Mouse (Mus musculus) mouse trophoblast stem cell (cell line): ENCODE measurements around the gene Trappc2l.
"Not testable (repeated sequence)": the region's sequence is repeated elsewhere in the genome, so short reads cannot be mapped to it uniquely, and the experiment has no call there.

Experiments used
- in situ Hi-C, 2 experiments: fragments of 300-500 bp; cut with MseI, MboI; formaldehyde crosslinking; loops; 2 replicates in 1 of 2; 3 replicates in 1 of 2; pipeline ENCODE4 v1.15.1; 2025

The Trappc2l gene

DNA sequence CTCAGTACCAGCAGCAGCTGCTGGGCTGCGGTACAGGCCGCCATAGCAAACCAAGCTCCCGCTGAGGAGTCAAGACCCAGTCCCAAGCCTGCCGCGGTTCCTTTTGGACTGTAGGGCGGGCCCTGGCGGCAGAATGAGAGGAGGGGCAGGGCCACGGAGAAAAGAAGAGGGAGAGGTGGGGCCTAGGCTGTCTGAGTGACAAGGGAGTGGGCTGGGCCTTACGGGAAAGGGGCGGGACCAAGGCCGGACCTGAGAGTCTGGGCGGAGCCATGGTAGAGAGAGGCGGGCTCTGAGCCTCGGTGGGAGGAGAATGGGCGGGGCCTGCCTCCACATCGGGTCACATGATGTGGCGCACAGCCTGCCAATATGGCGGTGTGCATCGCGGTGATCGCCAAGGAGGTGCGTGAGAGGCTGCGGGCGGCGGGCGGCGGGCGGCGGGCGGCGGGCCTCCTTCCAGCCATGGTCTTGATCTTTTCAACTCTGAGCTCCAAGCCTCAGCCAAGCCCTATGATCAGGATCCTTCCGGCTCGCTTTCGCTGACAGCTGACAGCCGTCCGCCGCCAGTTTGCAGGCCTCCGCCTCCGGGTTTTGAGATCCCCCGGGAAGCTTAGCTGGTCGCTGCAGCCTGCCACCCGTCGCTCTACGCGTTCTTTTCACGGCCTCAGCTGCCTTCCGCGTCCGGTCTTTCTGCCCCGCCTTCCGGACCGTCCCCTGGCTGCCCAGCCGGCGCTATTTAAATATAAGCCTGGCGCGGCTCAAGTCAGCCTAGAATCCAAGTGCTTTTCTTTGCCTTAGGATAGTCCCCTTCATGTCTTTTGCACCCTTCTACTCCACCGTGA is at the start of gene Trappc2l, which contains the start of gene Galns:
Gene Trappc2l, plus strand, starts transcription at position 346 of the 839 bp plus-strand sequence.
Gene Galns, minus strand, starts transcription at position 169 of the 839 bp plus-strand sequence.
- in situ Hi-C loops: no loop called here

DNA sequence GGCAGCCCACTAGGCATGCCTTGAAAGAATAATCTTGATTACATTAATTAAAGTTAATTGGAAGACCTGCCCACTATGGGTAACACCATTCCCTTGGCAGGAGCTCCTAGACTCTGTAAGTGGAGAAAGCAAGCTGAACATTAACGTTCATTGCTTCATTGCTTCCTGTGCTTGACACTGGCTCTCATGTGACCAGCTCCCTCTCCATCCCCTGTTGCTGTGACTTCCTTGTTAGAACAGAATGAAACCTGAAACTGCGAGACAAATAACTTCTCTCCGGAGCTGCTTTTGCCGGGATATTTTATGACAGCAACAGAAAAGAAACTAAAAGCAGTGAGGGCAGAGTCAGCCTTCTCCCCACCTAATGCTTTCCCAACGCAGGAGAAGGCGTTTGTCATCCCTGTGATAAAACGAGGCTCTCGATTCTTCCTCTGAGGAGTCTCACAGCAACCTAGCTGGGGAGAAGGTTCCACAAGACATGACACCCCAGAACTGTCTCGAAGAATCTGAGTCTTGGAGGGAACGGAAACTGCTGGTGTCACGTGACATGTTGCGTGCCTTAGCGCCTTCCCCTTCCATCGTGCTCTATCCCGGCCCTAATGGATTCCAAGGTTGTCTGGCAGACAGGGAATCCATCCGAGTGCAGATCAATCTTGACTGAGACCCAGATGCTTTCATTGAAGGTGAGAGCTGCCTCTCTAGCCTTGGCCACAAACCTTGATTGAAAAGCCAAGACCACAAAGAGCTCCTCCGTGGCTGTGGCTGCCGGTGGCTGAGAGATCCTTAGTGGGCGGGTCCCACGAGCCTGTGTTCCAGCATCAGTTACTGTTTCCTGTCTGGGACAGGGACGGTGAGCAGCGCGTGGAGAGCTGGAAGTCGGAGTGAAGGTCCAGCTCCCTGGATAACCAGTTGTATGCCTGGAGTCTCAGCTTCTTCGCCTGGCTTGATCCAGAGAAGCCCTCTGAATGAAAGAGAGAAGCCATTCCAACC is 46.8 kb upstream of the Trappc2l start:
- in situ Hi-C loops: no loop called here

DNA sequence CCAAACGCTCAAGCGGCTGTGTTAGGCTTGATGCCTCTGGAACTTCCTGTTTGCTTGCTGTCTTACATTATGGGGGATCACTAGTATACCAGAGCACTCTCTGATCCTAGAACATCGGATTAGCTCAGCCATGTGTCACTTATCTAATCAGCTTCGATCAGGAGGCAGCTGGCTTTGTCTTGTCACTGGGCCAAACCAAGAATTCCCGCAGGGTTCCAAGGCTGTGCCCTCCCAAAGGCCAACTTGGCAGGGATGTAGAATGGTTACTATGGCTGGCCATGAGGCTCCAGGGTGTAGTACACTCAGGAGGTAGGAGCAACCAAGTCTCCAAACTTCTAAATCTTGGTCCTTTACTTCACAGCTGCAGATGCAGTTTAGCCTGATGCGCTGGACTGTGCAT is 44.7 kb upstream of the Trappc2l start:
- in situ Hi-C loops: no loop called here

DNA sequence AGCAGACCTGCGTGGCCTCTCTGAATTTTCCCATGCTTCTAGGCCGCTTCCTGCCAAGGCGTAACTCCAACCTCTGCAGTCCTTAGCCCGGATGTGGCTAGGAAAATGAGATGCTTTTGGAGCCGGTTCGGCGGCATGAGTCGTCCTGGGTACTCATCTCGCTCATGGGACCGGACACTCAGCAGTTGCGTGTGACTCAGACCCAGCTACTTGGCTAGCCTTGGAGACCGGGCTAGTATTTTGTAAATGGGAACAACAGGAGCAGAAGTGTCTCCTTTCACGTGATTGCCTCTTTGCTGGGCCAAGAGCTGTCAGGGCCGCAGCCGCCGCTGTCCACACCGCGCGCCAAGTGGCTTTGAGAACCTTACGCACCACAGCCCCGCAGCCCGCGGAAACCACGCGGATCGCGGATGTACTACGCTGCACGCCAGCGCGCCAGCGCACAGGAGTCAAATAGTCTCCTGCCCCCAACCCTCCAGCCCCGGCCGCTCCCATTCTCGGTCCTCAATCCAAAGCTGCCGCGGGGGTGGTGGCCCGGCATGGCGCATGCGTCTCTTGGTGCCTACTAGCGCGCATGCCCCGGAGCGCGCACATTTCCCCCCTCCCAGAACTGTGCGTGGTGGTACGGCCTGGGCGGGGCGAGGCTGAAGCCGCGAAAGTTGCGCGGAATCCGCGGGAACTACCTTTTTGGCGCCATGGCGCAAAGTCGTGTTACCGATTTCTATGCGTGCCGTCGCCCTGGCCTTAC is 43.9 kb upstream of the Trappc2l start, which contains the start of gene Cdt1:
Gene Cdt1, plus strand, starts transcription at position 655 of the 748 bp plus-strand sequence.
- in situ Hi-C loops: no loop called here

DNA sequence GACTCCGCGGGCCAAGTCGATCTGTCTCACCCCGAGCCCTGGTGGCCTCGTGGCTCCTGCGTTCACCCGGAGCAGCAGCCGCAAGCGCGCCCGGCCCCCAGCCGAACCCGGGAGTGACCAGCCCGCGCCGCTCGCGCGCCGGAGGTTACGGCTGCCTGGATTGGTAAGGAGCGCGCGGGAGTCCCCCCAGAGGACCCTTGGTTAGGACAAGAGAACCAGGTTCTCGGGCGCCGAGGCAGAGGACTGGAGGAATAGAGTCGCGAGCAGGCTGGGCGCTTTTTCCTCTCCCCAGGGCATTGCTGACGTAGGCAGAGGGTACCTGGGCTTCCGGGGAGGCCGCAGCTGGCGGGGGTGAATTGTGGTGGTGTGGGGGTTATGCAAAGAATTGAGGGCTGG is 43.3 kb upstream of the Trappc2l start:
- in situ Hi-C loops: no loop called here

DNA sequence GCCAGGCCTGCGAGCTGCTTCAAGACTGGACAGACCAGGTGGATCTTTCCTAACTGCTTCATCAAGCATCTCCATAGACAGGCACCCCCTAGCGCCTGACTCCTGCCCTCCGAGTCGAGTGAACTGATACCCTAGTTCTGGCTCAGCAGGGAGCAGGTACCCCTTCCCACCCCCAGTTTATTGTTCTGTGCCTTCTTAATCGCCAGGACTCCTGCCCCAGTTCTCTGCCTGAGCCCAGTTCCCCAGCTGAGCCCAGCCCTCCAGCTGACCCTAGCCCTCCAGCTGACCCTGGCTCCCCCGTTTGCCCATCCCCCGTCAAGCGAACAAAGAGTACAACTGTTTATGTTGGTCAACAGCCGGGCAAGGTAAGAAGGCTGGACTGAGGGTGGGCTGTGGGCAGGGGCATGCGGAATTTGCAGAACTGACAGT is 42.5 kb upstream of the Trappc2l start:
- in situ Hi-C loops: no loop called here

DNA sequence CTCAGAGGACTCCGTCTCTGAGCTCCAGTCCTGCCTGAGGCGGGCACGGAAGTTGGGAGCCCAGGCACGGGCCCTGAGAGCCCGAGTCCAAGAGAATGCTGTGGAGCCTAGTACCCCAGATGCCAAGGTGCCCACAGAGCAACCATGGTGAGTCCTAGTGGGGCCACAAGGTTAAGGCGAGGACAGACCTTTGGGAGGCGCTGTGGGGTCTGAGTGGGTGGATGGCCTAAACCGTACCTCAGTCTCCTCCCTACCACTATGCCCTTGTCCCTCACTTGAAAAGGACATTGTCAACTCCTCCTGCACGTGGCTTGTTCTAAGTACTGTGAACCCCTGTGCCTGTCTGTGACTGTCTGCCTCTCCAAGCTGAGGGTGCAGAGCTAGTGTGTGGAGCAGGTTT is 42.1 kb upstream of the Trappc2l start:
- in situ Hi-C loops: no loop called here

DNA sequence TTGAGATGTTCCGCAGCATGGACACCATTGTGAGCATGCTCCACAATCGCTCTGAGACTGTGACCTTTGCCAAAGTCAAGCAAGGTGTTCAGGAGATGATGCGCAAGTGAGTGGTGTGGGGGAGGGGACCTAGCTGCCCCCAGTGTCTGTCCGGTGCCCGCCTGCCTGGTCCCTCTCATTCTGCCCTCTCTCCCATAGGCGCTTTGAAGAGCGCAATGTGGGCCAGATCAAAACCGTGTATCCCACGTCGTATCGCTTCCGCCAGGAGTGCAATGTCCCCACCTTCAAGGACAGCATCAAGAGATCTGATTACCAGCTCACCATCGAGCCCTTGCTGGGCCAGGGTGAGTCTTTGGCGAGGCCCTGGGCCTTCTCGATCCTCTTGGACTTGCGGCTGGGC is 41.4 kb upstream of the Trappc2l start:
- in situ Hi-C loops: no loop called here

DNA sequence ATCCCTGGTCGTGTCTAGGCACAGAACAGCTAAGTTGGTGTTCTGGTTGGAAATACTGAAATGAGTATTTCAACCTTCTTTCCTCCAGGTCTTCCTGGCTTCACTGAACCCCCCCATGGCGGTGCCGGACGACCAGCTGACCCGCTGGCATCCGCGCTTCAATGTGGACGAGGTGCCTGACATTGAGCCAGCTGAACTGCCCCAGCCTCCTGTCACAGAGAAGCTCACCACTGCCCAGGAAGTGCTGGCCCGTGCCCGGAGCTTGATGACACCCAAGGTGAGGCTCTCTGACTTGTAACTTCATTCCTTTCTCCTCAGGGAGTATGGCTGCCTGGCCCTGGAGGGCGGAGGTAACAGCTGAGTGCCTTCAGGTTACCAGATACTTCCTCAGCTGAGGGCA is 40.3 kb upstream of the Trappc2l start:
- in situ Hi-C loops: no loop called here

DNA sequence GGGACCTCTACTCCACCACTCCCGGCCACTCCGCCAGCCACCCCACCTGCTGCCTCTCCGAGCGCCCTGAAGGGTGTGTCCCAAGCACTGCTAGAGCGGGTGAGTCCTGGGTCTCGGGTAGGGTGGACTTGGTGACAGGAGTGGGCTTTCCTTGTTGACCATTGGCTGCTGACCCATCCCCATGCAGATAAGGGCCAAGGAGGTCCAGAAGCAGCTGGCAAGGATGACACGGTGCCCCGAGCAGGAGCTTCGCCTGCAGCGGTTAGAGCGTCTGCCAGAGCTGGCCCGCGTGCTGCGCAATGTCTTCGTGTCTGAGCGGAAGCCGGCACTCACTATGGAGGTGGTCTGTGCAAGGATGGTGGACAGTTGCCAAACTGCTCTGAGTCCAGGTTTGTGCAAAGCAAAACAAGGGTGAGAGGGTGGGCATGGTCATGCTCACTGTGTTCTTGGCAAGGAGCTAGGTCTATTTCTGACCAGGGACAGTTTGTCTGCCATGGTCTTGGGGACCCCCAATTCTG is 39.6 kb upstream of the Trappc2l start:
- in situ Hi-C loops: no loop called here

DNA sequence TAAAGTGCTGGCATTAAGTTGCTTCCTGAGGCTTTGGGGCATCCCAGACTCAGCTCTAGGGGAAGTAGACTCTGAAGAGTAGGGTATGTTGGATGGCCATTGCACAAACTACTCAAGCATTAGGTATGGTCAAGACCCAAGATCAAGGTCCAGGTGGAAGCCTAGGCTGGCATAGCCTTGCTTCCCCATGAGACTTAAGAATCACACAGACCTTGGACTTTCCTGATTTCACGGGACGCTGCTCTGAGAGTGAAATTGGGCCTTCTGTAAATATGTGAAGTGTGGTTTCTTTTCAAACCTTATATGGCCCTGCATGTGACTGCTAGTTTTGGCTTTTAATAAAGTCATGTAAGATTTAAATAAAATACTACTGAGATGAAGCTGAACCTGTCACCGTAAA is 38.7 kb upstream of the Trappc2l start:
- in situ Hi-C loops: no loop called here

DNA sequence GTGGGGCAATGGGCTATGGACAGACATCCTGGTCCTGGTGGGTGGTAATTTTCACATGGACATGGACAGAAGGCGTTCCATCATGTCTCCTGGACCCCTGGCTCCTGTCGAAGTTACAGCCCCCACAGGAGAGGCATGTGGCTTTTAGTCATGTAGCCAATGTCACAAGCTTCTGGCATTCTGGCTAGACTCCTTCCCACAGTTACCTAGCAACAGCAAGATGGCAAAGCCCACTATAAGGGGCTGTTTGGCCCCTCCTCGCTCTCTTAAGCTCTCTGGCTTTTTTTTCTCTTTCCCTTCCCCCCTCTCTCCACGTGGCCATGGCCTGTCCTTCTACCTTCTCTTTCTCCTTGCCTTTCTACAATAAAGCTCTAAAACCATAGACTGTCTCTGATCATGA is 38.3 kb upstream of the Trappc2l start:
- in situ Hi-C loops: not testable (repeated sequence)

DNA sequence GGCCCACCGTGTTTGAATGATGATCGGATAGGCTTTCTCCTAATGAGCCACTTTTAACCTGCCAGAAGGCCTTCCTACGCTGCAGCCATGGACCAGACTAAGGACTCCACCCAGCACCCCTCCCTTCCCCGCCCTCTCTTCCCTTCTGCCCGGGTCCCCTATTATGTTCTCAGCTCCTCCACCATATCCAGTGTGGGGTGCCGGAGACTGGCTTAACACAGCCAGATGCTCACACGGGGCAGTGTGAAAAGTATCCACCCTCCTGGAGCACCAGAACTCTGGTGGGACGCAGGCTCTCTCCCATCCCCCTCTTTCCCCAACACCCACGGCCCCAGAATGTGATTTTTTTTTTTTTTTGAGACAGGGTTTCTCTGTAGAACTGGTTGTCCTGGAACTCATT is 37.9 kb upstream of the Trappc2l start:
- in situ Hi-C loops: no loop called here

DNA sequence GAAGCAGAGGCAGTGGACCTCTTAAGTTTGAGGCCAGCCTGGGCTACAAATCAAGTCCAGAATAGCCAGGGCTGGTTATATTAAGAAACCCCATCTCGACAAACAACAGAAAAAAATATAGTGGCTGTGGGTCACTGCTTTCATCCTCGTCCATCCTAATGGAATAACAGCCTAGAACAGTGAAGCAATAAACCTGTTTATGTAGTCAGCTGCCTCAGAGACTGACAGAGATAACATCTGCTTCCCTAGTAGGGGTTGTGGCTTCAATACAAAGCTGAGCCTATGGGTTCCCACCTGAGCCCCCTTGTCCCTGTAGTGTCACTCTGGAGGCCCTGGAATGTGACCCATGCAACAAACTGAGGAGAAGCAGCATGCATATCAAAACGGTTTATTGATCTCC is 37.2 kb upstream of the Trappc2l start:
- in situ Hi-C loops: no loop called here

DNA sequence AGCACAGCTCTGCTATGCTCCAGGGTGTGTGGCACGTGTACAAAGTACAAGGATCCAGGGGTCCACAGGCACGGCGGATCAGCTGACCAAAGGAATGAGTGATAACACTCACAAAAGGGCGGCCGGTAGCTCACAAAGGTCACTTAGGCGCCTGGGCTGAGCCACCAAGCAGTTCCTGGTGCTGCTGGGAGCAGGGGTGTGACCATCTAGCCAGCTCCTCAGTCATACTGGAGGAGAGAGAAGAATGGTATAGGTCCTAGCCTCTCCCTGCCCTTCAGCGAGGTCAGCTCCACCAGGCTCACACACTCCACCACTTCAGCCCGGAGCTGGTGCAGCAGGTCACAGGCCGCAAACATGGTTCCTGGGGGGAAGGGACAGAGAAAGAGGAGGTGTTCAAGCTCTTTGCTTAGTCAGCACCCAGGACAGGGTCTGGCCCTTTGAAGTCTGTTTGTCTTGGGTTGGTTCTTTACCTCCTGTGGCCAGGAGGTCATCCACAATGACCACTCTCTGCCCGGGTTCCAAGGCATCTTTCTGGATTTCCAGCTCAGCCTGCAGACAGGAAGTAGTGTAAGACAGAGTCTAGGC is 36.7 kb upstream of the Trappc2l start:
- in situ Hi-C loops: no loop called here

DNA sequence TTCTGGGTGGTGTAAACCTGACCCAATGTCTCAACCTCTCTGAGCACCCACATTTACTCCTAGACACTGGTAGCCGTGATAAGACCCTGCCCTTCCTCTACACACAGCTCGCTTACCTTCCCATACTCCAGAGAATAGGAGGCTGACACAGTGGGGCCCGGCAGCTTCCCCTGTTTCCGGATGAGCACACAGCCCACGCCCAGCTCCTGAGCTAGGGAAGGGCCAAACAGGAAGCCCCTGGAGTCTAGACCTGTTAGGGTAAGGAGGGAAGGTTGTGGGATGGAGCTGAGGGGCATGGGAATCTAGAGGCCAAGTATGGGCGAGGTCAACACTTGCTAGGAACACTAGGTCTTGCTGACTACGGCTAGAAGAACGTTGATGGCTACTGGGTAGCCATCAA is 36.2 kb upstream of the Trappc2l start:
- in situ Hi-C loops: no loop called here

DNA sequence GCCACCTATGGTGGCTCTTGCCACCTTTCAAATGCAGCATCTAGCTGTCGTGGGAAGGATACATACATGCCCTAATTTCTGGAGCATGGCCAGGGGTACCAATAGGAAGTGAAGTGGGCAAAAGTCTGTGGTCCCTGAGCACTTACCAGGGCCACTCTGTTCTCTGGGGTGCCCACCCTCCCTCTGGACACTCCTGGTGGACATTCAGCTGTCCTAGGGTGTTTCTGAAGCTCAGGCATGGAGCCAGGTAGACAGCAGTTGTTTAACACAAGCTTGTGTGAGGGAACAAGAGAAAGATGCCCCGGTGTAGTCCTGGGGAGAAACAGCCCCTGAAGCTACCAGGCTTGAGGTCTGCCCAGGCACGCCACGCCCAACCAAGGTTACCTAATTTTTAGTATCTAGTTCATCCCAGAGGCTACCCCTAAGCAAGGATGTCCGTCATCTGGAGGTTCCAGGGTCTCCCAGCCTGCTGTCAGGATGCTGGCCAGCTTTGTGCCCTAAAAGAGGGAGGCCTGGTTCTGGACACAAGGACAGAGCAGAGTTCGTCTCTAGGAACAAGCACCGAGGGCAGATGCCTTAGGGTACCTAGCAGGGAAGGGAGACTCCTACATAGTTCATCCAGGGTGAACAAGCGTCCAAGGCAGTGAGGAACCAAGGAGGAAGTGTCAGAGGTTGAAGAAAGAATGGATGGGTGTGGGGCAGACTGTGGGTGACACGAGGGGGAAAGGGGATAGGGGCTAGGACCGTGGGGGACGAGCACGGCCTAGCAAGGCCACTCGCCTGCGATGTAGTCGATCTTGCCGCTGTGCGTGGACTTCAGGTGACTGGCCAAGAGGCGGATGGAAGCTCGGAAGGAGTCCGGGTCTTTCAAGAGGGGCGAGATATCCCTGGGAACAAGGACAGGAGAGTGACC is 35.4 kb upstream of the Trappc2l start:
- in situ Hi-C loops: no loop called here

DNA sequence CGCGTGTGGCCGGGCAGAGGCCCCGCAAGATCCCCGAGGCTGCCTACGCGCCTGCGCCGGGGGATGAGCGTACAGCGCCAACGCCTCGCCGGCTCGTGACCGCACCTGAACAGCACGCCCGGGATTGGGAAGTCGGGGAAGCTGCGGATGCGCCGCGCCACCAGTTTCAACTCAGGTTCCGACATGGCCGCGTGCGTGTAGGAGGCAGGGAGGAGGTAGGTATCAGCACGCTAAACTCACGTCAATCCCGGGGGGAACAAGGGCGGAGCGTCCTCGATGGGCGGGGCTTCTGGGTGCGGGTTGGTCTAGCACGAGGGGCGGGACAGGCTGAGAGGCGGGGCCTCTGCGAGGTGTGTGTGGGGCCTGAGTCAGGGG is 34.8 kb upstream of the Trappc2l start, which contains the start of gene Aprt:
Gene Aprt, minus strand, starts transcription at position 262 of the 375 bp plus-strand sequence.
- in situ Hi-C loops: no loop called here

DNA sequence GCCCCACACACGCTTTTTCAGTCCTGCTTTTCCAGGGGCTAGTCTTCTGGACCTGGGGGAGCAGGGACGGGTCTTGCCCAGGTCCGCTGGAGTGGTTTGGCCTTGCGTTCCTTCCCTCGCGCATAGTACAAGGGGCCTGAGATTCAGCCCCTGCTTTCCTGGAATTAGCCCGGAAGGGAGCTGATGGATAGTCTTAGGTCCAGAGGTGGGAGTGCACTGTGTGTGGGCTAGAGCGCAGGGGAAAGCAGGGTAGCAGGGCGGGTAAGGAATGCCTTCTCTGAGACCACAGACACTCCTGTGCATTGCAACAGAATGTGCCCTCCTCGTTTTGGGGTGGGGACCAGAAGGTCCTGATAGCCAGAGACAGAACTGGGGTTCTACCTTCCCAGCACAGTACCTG is 34.3 kb upstream of the Trappc2l start:
- in situ Hi-C loops: no loop called here

DNA sequence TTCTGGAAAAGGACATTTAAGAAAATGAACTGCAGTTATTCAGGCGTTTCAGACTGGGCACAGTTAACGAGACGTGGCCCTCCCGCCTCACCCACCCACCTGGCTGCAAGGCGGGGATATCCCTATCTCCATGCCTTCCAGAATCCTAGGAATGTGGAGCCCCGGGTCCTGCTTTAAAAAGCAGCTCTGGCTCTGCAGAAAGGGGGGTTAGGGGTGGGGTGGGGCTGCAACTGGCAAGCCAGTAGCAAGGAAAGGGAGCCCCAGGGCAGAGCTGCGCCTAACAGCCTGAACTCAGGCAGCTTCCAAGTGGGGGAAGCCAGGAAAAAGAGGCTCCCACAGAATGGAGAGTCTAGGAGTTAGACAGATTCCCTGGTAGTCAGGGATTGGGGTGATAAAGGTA is 32.2 kb upstream of the Trappc2l start:
- in situ Hi-C loops: no loop called here
